Mouse (Mus musculus) ES-E14 (cell line): ENCODE results near the gene Nf2.

ENCODE experiments used
- CHD2 ChIP-seq: IDR thresholded peaks from 2 replicates; pipeline ENCODE4 v1.6.1; 2014; ENCODE audit warnings: mild to moderate bottlenecking, low read depth, low read length, inconsistent platforms
- HCFC1 ChIP-seq: IDR thresholded peaks from 2 replicates; pipeline ENCODE4 v1.6.1; 2012; ENCODE audit warnings: low read length, inconsistent platforms, borderline replicate concordance; ENCODE audit not compliant: insufficient read depth
- MAFK ChIP-seq: IDR thresholded peaks from 2 replicates; pipeline ENCODE4 v1.6.1; 2014; ENCODE audit warnings: mild to moderate bottlenecking, low read depth, low read length, inconsistent platforms; ENCODE audit not compliant: insufficient read depth
- ZC3H11A ChIP-seq: IDR thresholded peaks from 2 replicates; pipeline ENCODE4 v1.6.1; 2012; ENCODE audit warnings: low read depth, mild to moderate bottlenecking, inconsistent platforms, low read length, borderline replicate concordance
- ZNF384 ChIP-seq: IDR thresholded peaks from 2 replicates; pipeline ENCODE4 v1.6.1; 2012; ENCODE audit warnings: low read depth, low read length, inconsistent platforms

- TF ChIP-seq HCFC1, result no peak
- TF ChIP-seq ZC3H11A, result no peak
- TF ChIP-seq MAFK, result no peak
- TF ChIP-seq ZNF384, result no peak
- TF ChIP-seq CHD2, result no peak
These were observed 103.4 kb downstream of the Nf2 start for GRCm38 (mm10) chr11:4745969-4746368.
